Mouse (Mus musculus): Measurements from ENCODE around the gene Cnmd.

DNA sequence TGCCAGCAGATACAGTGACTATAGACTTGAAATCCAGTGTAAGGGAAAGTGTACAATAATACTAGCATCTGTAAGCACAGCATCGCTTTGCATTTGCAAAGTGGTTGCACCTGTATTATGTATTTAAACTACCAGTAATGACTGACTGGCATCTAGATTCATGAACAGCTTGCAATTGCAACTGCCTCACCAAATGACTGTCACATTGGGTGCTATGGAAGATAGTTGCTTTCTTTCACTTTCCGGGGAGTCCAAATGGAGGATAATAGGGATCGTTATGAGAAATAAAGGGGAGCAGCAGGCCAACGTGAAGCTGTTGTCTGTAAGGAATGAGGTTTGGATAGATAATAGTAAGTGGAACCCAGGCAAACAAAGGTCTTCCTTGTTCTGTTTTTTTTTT is 49.3 kb upstream of the Cnmd start:
- TF ChIP-seq CTCF (IDR thresholded peaks at IDR 0.05; ENCODE audit: low read depth) (no peak), EP300 (IDR thresholded peaks at IDR 0.05; ENCODE audit: low read depth) (no peak)

Measured in liver, postnatal 0 days (tissue).